Mouse (Mus musculus): ENCODE measurements at regions not wholly inside any gene's neighbourhood (a gene's known extent, or its start where the extent isn't known, plus 50 kb on each side); places are given as distances from the start of the nearest gene placed in this dataset.
A peak's percentile ranks its signal among the peaks of the same experiment; 100 is the strongest.

GRCm38 (mm10) chr19:19219352-19219751, 108.4 kb upstream of the Rorb start:
- Histone ChIP-seq H3K27me3 (ENCODE audit: control insufficient read depth, insufficient read depth, low read depth, low read length) (no peaks in the 10 kb centered on the region), H3K9me3 (ENCODE audit: control insufficient read depth, low read length) (no peaks in the 10 kb centered on the region), H3K4me1 (replicated peaks; ENCODE audit: control insufficient read depth, insufficient read depth, low read length) (no peaks in the 10 kb centered on the region), H3K4me2 (ENCODE audit: low read depth, low read length) (no peak overlapping the region), H3K4me3 (ENCODE audit: low read length) (no peak overlapping the region), H3K9ac (ENCODE audit: low read length) (no peak overlapping the region), H3K36me3 (ENCODE audit: control insufficient read depth, insufficient read depth, low read length) (no peaks in the 10 kb centered on the region), H3K27ac (ENCODE audit: low read length) (no peak overlapping the region)
- 53% methylated on average over 2 of the region's 2 CpGs for WGBS
- no peak for ATAC-seq (ENCODE audit: low read depth)

- Histone ChIP-seq H3K27ac (ENCODE audit: low read length) (no peak overlapping the region), H3K9me3 (ENCODE audit: control insufficient read depth, low read length) (no peaks in the 10 kb centered on the region), H3K27me3 (ENCODE audit: control insufficient read depth, insufficient read depth, low read depth, low read length) (no peaks in the 10 kb centered on the region), H3K9ac (ENCODE audit: low read length) (no peak overlapping the region), H3K36me3 (ENCODE audit: control insufficient read depth, insufficient read depth, low read length) (no peaks in the 10 kb centered on the region), H3K4me3 (ENCODE audit: low read length) (no peak overlapping the region), H3K4me2 (ENCODE audit: low read depth, low read length) (no peak overlapping the region), H3K4me1 (replicated peaks; ENCODE audit: control insufficient read depth, insufficient read depth, low read length) (no peaks in the 10 kb centered on the region)
- 66% methylated on average over 3 of the region's 3 CpGs for WGBS
- no peak for ATAC-seq (ENCODE audit: low read depth)
Measured at GRCm38 (mm10) chr19:19218700-19219099, 107.7 kb upstream of the Rorb start.

GRCm38 (mm10) chr19:19199534-19199933, 88.5 kb upstream of the Rorb start:
- Histone ChIP-seq H3K9ac (ENCODE audit: low read length) (no peak overlapping the region), H3K36me3 (ENCODE audit: control insufficient read depth, insufficient read depth, low read length) (no peaks in the 10 kb centered on the region), H3K27ac (ENCODE audit: low read length) (no peak overlapping the region), H3K4me3 (ENCODE audit: low read length) (no peak overlapping the region), H3K9me3 (ENCODE audit: control insufficient read depth, low read length) (no peaks in the 10 kb centered on the region), H3K4me1 (replicated peaks; ENCODE audit: control insufficient read depth, insufficient read depth, low read length) (no peaks in the 10 kb centered on the region), H3K27me3 (ENCODE audit: control insufficient read depth, insufficient read depth, low read depth, low read length) (no peaks in the 10 kb centered on the region), H3K4me2 (ENCODE audit: low read depth, low read length) (no peak overlapping the region)
- whole genome bisulfite sequencing, result 59% methylated on average over 8 of the region's 8 CpGs
- no peak for ATAC-seq (ENCODE audit: low read depth)

GRCm38 (mm10) chr19:19198780-19199179, 87.8 kb upstream of the Rorb start:
- Histone ChIP-seq H3K4me1 (replicated peaks; ENCODE audit: control insufficient read depth, insufficient read depth, low read length) (no peaks in the 10 kb centered on the region), H3K9ac (ENCODE audit: low read length) (no peak overlapping the region), H3K36me3 (ENCODE audit: control insufficient read depth, insufficient read depth, low read length) (no peaks in the 10 kb centered on the region), H3K27ac (ENCODE audit: low read length) (no peak overlapping the region), H3K27me3 (ENCODE audit: control insufficient read depth, insufficient read depth, low read depth, low read length) (no peaks in the 10 kb centered on the region), H3K9me3 (ENCODE audit: control insufficient read depth, low read length) (no peaks in the 10 kb centered on the region), H3K4me3 (ENCODE audit: low read length) (no peak overlapping the region), H3K4me2 (ENCODE audit: low read depth, low read length) (no peak overlapping the region)
- ATAC-seq (ENCODE audit: low read depth), result no peak
- 72% methylated on average over 3 of the region's 3 CpGs for WGBS

- Histone ChIP-seq H3K27ac (ENCODE audit: low read length) (no peak overlapping the region), H3K36me3 (ENCODE audit: control insufficient read depth, insufficient read depth, low read length) (no peaks in the 10 kb centered on the region), H3K4me3 (ENCODE audit: low read length) (no peak overlapping the region), H3K27me3 (ENCODE audit: control insufficient read depth, insufficient read depth, low read depth, low read length) (no peaks in the 10 kb centered on the region), H3K4me2 (ENCODE audit: low read depth, low read length) (peak overlapping the region; percentile 14; the same call in 1 of the 2 replicates), H3K9ac (ENCODE audit: low read length) (no peak overlapping the region), H3K9me3 (ENCODE audit: control insufficient read depth, low read length) (no peaks in the 10 kb centered on the region), H3K4me1 (replicated peaks; ENCODE audit: control insufficient read depth, insufficient read depth, low read length) (no peaks in the 10 kb centered on the region)
- peak; percentile 76 for ATAC-seq (ENCODE audit: low read depth)
- 30% methylated on average over 10 of the region's 10 CpGs for WGBS
Measured at GRCm38 (mm10) chr19:19194728-19195127, 83.7 kb upstream of the Rorb start.

- no peak overlapping the region for H3K4me3 ChIP-seq (ENCODE audit: low read length)
- no peak overlapping the region for H3K27ac ChIP-seq (ENCODE audit: low read length)
- WGBS, result 60% methylated on average over 5 of the region's 5 CpGs
- no peaks in the 10 kb centered on the region for H3K9me3 ChIP-seq (ENCODE audit: control insufficient read depth, low read length)
- H3K4me1 ChIP-seq (replicated peaks; ENCODE audit: control insufficient read depth, insufficient read depth, low read length), result no peaks in the 10 kb centered on the region
- H3K27me3 ChIP-seq (ENCODE audit: control insufficient read depth, insufficient read depth, low read depth, low read length), result no peaks in the 10 kb centered on the region
- no peak overlapping the region for H3K9ac ChIP-seq (ENCODE audit: low read length)
- H3K4me2 ChIP-seq (ENCODE audit: low read depth, low read length), result 0 out of 2 replicates have a peak overlapping the region, but pooled peaks have one; percentile 14
- H3K36me3 ChIP-seq (ENCODE audit: control insufficient read depth, insufficient read depth, low read length), result no peaks in the 10 kb centered on the region
- no peak for ATAC-seq (ENCODE audit: low read depth)
Measured at GRCm38 (mm10) chr19:19194306-19194705, 83.3 kb upstream of the Rorb start.

- H3K4me3 ChIP-seq (ENCODE audit: low read length), result no peak overlapping the region
- ATAC-seq (ENCODE audit: low read depth), result no peak
Measured at GRCm38 (mm10) chr19:19172767-19173166, 61.8 kb upstream of the Rorb start.

GRCm38 (mm10) chr19:19170807-19171206, 59.8 kb upstream of the Rorb start:
- H3K4me3 ChIP-seq (ENCODE audit: low read length), result no peak overlapping the region
- H3K9me3 ChIP-seq (ENCODE audit: control insufficient read depth, low read length), result no peaks in the 10 kb centered on the region
- no peak overlapping the region for H3K27ac ChIP-seq (ENCODE audit: low read length)
- WGBS, result 78% methylated on average over 3 of the region's 3 CpGs
- no peaks in the 10 kb centered on the region for H3K4me1 ChIP-seq (replicated peaks; ENCODE audit: control insufficient read depth, insufficient read depth, low read length)
- H3K27me3 ChIP-seq (ENCODE audit: control insufficient read depth, insufficient read depth, low read depth, low read length), result no peaks in the 10 kb centered on the region
- no peak for ATAC-seq (ENCODE audit: low read depth)
- no peak overlapping the region for H3K9ac ChIP-seq (ENCODE audit: low read length)
- no peak overlapping the region for H3K4me2 ChIP-seq (ENCODE audit: low read depth, low read length)
- no peaks in the 10 kb centered on the region for H3K36me3 ChIP-seq (ENCODE audit: control insufficient read depth, insufficient read depth, low read length)

More at GRCm38 (mm10) chr19:19172767-19173166, 61.8 kb upstream of the Rorb start:
- no peak overlapping the region for H3K4me2 ChIP-seq (ENCODE audit: low read depth, low read length)
- H3K9me3 ChIP-seq (ENCODE audit: control insufficient read depth, low read length), result no peaks in the 10 kb centered on the region
- H3K27me3 ChIP-seq (ENCODE audit: control insufficient read depth, insufficient read depth, low read depth, low read length), result no peaks in the 10 kb centered on the region
- 41% methylated on average over 1 of the region's 1 CpGs for WGBS
- H3K4me1 ChIP-seq (replicated peaks; ENCODE audit: control insufficient read depth, insufficient read depth, low read length), result no peaks in the 10 kb centered on the region
- no peak overlapping the region for H3K9ac ChIP-seq (ENCODE audit: low read length)
- no peaks in the 10 kb centered on the region for H3K36me3 ChIP-seq (ENCODE audit: control insufficient read depth, insufficient read depth, low read length)
- H3K27ac ChIP-seq (ENCODE audit: low read length), result no peak overlapping the region

Measured in lung, embryonic 16.5 days (tissue).